9 mouse cellular contexts compared by ENCODE assay signal in genomic region chr16:95585541-95586310, GRCm38 (mm10). TPM values are rescaled to one million over a fixed set of nuclear protein-coding genes. Genes with fewer than 3 reads are reported as not detected.
DNase-seq lines count a peak whose midpoint lies in the region; ATAC-seq lines count a peak whose summit lies in the region.
"Had no signal": no experiment of that assay in that cellular context is flagged by ENCODE, and none has a peak within 500 bp of the region (broad histone marks: within the 10 kb centered on the region; RNA-seq: fewer than 3 reads in every experiment).

No protein-coding gene starts in this region.

- no peak overlapping the region for H3K27ac ChIP-seq in heart, embryonic 13.5 days (replicated peaks)
- H3K27ac ChIP-seq: macrophage had no signal

- 1% methylated on average over 36 of the region's 36 CpGs for WGBS in heart, embryonic 13.5 days

- H3K4me2 ChIP-seq in heart, embryonic 13.5 days: peak overlapping the region; percentile 73

- H3K4me3 ChIP-seq in heart, embryonic 13.5 days: peak overlapping the region; percentile 52

- no peaks in the 10 kb centered on the region for H3K36me3 ChIP-seq in heart, embryonic 13.5 days

- H3K27me3 ChIP-seq in heart, embryonic 13.5 days (replicated peaks): peaks cover 81% of the 10 kb centered on the region

- no peak; the same call in 1 of the 2 replicates for ATAC-seq in heart, embryonic 13.5 days (ENCODE audit: extremely low read depth, insufficient number of reproducible peaks, low FRiP score, low TSS enrichment)

- peak; percentile 9 to 17 for DNase-seq in heart, adult 18-20 months
- DNase-seq in heart, adult 9 months (ENCODE audit: low spot score in 2 of 2): no peak
- peak; percentile 17 to 24 for DNase-seq in cerebellum, postnatal 4 days (ENCODE audit: low spot score in 2 of 2)
- peak; percentile 35 for DNase-seq in kidney, postnatal 14 days
- peak; percentile 64 for DNase-seq in lung, postnatal 10 days
- peak; percentile 6 for DNase-seq in ovary, postnatal 14 days (ENCODE audit: low spot score)
- peak; percentile 32 for DNase-seq in urinary bladder, postnatal 14 days (ENCODE audit: low spot score)

- peaks cover 18% of the 10 kb centered on the region for H3K4me1 ChIP-seq in heart, embryonic 13.5 days

- H3K9me3 ChIP-seq in heart, embryonic 13.5 days: no peaks in the 10 kb centered on the region

- peak overlapping the region; percentile 68 for H3K9ac ChIP-seq in heart, embryonic 13.5 days

RNA-seq across cellular contexts. Expression of gene Erg, which starts 0.7 kb away (rescaled TPM):
- 10 to 100 TPM; 20.6 to 24.3 TPM for total RNA-seq in heart, adult 18-20 months (2021)
- polyA plus RNA-seq in heart, embryonic 13.5 days (2015; fragmentation: Nextera tagmentation; extraction: Ambion mirVana): 7.2 and 7.6 TPM in 2 replicates

Comparison
In these comparisons a context has a peak if more than half of its experiments do, and no peak if none do; other contexts are left out.
1. DNase-seq: peak in heart, adult 18-20 months (2 of 2), cerebellum, postnatal 4 days (2 of 2), kidney, postnatal 14 days (single experiment), lung, postnatal 10 days (single experiment), ovary, postnatal 14 days (single experiment) and urinary bladder, postnatal 14 days (single experiment); none in heart, adult 9 months (0 of 2).